Comparison of ENCODE assay signal across 10 mouse cellular contexts in genomic region chr17:26531395-26532027, GRCm38 (mm10). TPM values are rescaled to one million over a fixed set of nuclear protein-coding genes. Genes with fewer than 3 reads are reported as not detected.
A peak's percentile ranks its signal among the peaks of the same experiment; 100 is the strongest.
DNase-seq lines count a peak whose midpoint lies in the region; ATAC-seq and TF ChIP-seq lines count a peak whose summit lies in the region.
"Had no signal": no experiment of that assay in that cellular context is flagged by ENCODE, and none has a peak within 500 bp of the region (broad histone marks: within the 10 kb centered on the region; RNA-seq: fewer than 3 reads in every experiment).

No protein-coding gene starts in this region.

- no peak for TF ChIP-seq CTCF in stomach, postnatal 0 days (IDR thresholded peaks at IDR 0.05; ENCODE audit: low read depth)

- no peak for TF ChIP-seq EP300 in stomach, postnatal 0 days (optimal IDR thresholded peaks at IDR 0.05)

- no peaks in the 10 kb centered on the region for H3K27me3 ChIP-seq in limb, embryonic 15.5 days
- no peaks in the 10 kb centered on the region for H3K27me3 ChIP-seq in stomach, postnatal 0 days (ENCODE audit: control insufficient read depth, insufficient read depth, low read length)
- no peaks in the 10 kb centered on the region for H3K27me3 ChIP-seq in kidney, embryonic 14.5 days (ENCODE audit: control insufficient read depth, insufficient read depth, low read length)
- H3K27me3 ChIP-seq: forebrain, embryonic 15.5 days had no signal

- H3K4me2 ChIP-seq in limb, embryonic 15.5 days, result no peak overlapping the region
- H3K4me2 ChIP-seq in stomach, postnatal 0 days (replicated peaks; ENCODE audit: low read depth), result no peak overlapping the region
- no peak overlapping the region for H3K4me2 ChIP-seq in kidney, embryonic 14.5 days (replicated peaks; ENCODE audit: low read depth, low read length)
- H3K4me2 ChIP-seq: forebrain, embryonic 15.5 days had no signal

- no peaks in the 10 kb centered on the region for H3K36me3 ChIP-seq in limb, embryonic 15.5 days
- H3K36me3 ChIP-seq in stomach, postnatal 0 days (ENCODE audit: control insufficient read depth, insufficient read depth, low read length), result no peaks in the 10 kb centered on the region
- no peaks in the 10 kb centered on the region for H3K36me3 ChIP-seq in kidney, embryonic 14.5 days (ENCODE audit: control insufficient read depth, insufficient read depth, low read length)
- H3K36me3 ChIP-seq: embryonic facial prominence, embryonic 10.5 days; forebrain, embryonic 15.5 days had no signal

- H3K9ac ChIP-seq in limb, embryonic 15.5 days, result no peak overlapping the region
- H3K9ac ChIP-seq in stomach, postnatal 0 days (ENCODE audit: low read length), result no peak overlapping the region
- no peak overlapping the region for H3K9ac ChIP-seq in kidney, embryonic 14.5 days (ENCODE audit: low read depth, low read length)
- H3K9ac ChIP-seq: forebrain, embryonic 15.5 days had no signal

- H3K9me3 ChIP-seq in limb, embryonic 15.5 days, result no peaks in the 10 kb centered on the region
- H3K9me3 ChIP-seq in stomach, postnatal 0 days (ENCODE audit: control insufficient read depth, low read length), result no peaks in the 10 kb centered on the region
- no peaks in the 10 kb centered on the region for H3K9me3 ChIP-seq in kidney, embryonic 14.5 days (ENCODE audit: control insufficient read depth, low read length)
- H3K9me3 ChIP-seq: embryonic facial prominence, embryonic 10.5 days; forebrain, embryonic 15.5 days had no signal

- peaks cover 25% of the 10 kb centered on the region for H3K4me1 ChIP-seq in limb, embryonic 15.5 days
- H3K4me1 ChIP-seq in stomach, postnatal 0 days (replicated peaks; ENCODE audit: control insufficient read depth, insufficient read depth), result no peaks in the 10 kb centered on the region
- H3K4me1 ChIP-seq in kidney, embryonic 14.5 days (ENCODE audit: control insufficient read depth, insufficient read depth, low read length), result 0 out of 2 replicates have a peak, but pooled peaks cover 3% of the 10 kb centered on the region
- H3K4me1 ChIP-seq: forebrain, embryonic 15.5 days had no signal

- WGBS in limb, embryonic 15.5 days, result 85% methylated on average over 7 of the region's 7 CpGs
- 88% methylated on average over 7 of the region's 7 CpGs for WGBS in stomach, postnatal 0 days
- 86% methylated on average over 7 of the region's 7 CpGs for WGBS in kidney, embryonic 14.5 days

- no peak for ATAC-seq in limb, embryonic 15.5 days (ENCODE audit: insufficient number of reproducible peaks, low FRiP score, low TSS enrichment, low read depth)
- ATAC-seq in stomach, postnatal 0 days (ENCODE audit: low FRiP score, low TSS enrichment), result no peak
- ATAC-seq in kidney, embryonic 14.5 days (ENCODE audit: low FRiP score, low TSS enrichment), result no peak
- ATAC-seq: forebrain, embryonic 15.5 days had no signal

- H3K27ac ChIP-seq in limb, embryonic 15.5 days, result 0 out of 2 replicates have a peak overlapping the region, but pooled peaks have one; percentile 80
- H3K27ac ChIP-seq in stomach, postnatal 0 days (replicated peaks), result peak overlapping the region; percentile 36; the same call in 1 of the 2 replicates
- H3K27ac ChIP-seq in kidney, embryonic 14.5 days (ENCODE audit: low read depth, low read length), result no peak overlapping the region
- H3K27ac ChIP-seq: embryonic facial prominence, embryonic 10.5 days; forebrain, embryonic 15.5 days had no signal

- DNase-seq in gastrocnemius, postnatal 10 days, result peak; percentile 2
- no peak for DNase-seq in gastrocnemius, postnatal 4 days (ENCODE audit: low spot score in 2 of 2)
- DNase-seq in spleen, postnatal 36 days (ENCODE audit: low spot score in 2 of 2), result peak; percentile 45 to 47
- no peak for DNase-seq in spleen, adult 18-20 months
- DNase-seq in stomach, postnatal 0 days (ENCODE audit: low spot score), result no peak
- no peak for DNase-seq in ovary, adult 18-20 months (ENCODE audit: low spot score)

- H3K4me3 ChIP-seq in limb, embryonic 15.5 days, result no peak overlapping the region
- no peak overlapping the region for H3K4me3 ChIP-seq in stomach, postnatal 0 days (ENCODE audit: low read depth, low read length)
- no peak overlapping the region for H3K4me3 ChIP-seq in kidney, embryonic 14.5 days (ENCODE audit: low read length)
- H3K4me3 ChIP-seq: embryonic facial prominence, embryonic 10.5 days; forebrain, embryonic 15.5 days had no signal

RNA-seq across cellular contexts. Expression of gene Ergic1, which starts 29.8 kb away (rescaled TPM):
- total RNA-seq in gastrocnemius, postnatal 10 days (2021), result 100 to 1,000 TPM; 115 to 117 TPM
- total RNA-seq in gastrocnemius, postnatal 4 days (2021), result 100 to 1,000 TPM; 150 to 167 TPM
- polyA plus RNA-seq in limb, embryonic 15.5 days (2015; fragmentation: Nextera tagmentation; extraction: Ambion mirVana), result 122 and 130 TPM in 2 replicates
- 64.2 and 65.5 TPM in 2 replicates for polyA plus RNA-seq in stomach, postnatal 0 days (2015; fragmentation: Nextera tagmentation; extraction: Ambion mirVana)
- polyA plus RNA-seq in kidney, embryonic 14.5 days (2014; fragmentation: Nextera tagmentation; extraction: Ambion mirVana), result 141 and 150 TPM in 2 replicates

RNA-seq across cellular contexts. Expression of gene Dusp1, which starts 30.4 kb away (rescaled TPM):
- 10 to 100 TPM; 40.3 to 43.3 TPM for total RNA-seq in gastrocnemius, postnatal 10 days (2021)
- 10 to 100 TPM; 33.6 to 42.9 TPM for total RNA-seq in gastrocnemius, postnatal 4 days (2021)
- polyA plus RNA-seq in limb, embryonic 15.5 days (2015; fragmentation: Nextera tagmentation; extraction: Ambion mirVana), result 27.3 and 32.5 TPM in 2 replicates
- polyA plus RNA-seq in stomach, postnatal 0 days (2015; fragmentation: Nextera tagmentation; extraction: Ambion mirVana), result 27.7 and 33.1 TPM in 2 replicates
- polyA plus RNA-seq in kidney, embryonic 14.5 days (2014; fragmentation: Nextera tagmentation; extraction: Ambion mirVana), result 19.3 and 19.8 TPM in 2 replicates

Comparison
In these comparisons a context has a peak if more than half of its experiments do, and no peak if none do; other contexts are left out.
1. DNase-seq: peak in gastrocnemius, postnatal 10 days (single experiment) and spleen, postnatal 36 days (2 of 2); none in gastrocnemius, postnatal 4 days (0 of 2), spleen, adult 18-20 months (0 of 2), stomach, postnatal 0 days (single experiment) and ovary, adult 18-20 months (single experiment).